Mouse (Mus musculus) forebrain, embryonic 14.5 days (tissue): ENCODE measurements around the gene Kmt5b. TPM values are rescaled to one million over a fixed set of nuclear protein-coding genes. Genes with fewer than 3 reads are reported as not detected.

Source experiments
- ATAC-seq: fragments of 200-750 bp; cut with Nextera tagmentation; 2 replicates; pipeline ENCODE4 v1.8.0; 2017; ENCODE audit warnings: mild to moderate bottlenecking, moderate library complexity
- DNase-seq: peaks from one replicate; pipeline ENCODE4 v3.0.0-alpha.2; 2015; ENCODE audit warnings: low spot score
- H3K27ac ChIP-seq: fragments of 300-500 bp; sonication (generic); 2 replicates; pipeline ENCODE4 v1.5.1; 2014; ENCODE audit warnings: low read depth, mild to moderate bottlenecking, control low read depth, low read length, moderate library complexity
- H3K27me3 ChIP-seq: fragments of 300-500 bp; sonication (generic); replicated peaks from 2 replicates; pipeline ENCODE4 v1.6.1; 2014; ENCODE audit warnings: low read length, control low read depth, mixed read lengths; ENCODE audit not compliant: control insufficient read depth, insufficient read depth
- H3K36me3 ChIP-seq: fragments of 300-500 bp; sonication (generic); 2 replicates; pipeline ENCODE4 v1.6.1; 2014; ENCODE audit warnings: low read length, control low read depth; ENCODE audit not compliant: control insufficient read depth, insufficient read depth
- H3K4me1 ChIP-seq: fragments of 300-500 bp; sonication (generic); 2 replicates; pipeline ENCODE4 v1.6.1; 2014; ENCODE audit warnings: antibody characterized with exemption, low read length, control low read depth; ENCODE audit not compliant: control insufficient read depth, insufficient read depth
- H3K4me2 ChIP-seq: fragments of 300-500 bp; sonication (generic); 2 replicates; pipeline ENCODE4 v1.6.1; 2014; ENCODE audit warnings: mild to moderate bottlenecking, control low read depth, low read length
- H3K4me3 ChIP-seq: fragments of 300-500 bp; sonication (generic); 2 replicates; pipeline ENCODE4 v1.5.1; 2014; ENCODE audit warnings: low read depth, low read length, control low read depth
- H3K9ac ChIP-seq: fragments of 300-500 bp; sonication (generic); 2 replicates; pipeline ENCODE4 v1.6.1; 2014; ENCODE audit warnings: mild to moderate bottlenecking, low read length, control low read depth, moderate library complexity
- H3K9me3 ChIP-seq: fragments of 300-500 bp; sonication (generic); replicated peaks from 2 replicates; pipeline ENCODE4 v1.6.1; 2016; ENCODE audit warnings: low read length, control low read depth, mixed read lengths; ENCODE audit not compliant: control insufficient read depth
- WGBS: fragments of 180-500 bp; shearing (Covaris S2); extraction: QIAGEN DNeasy Blood & Tissue Kit; methylation state at CpG from one replicate; pipeline ENCODE4 v1.1.7; 2014; 5-methylcytosine and 5-hydroxymethylcytosine counted together
- polyA plus RNA-seq: library from polyadenylated mRNA; unstranded; fragments of >200 nt; fragmentation: Nextera tagmentation; extraction: Ambion mirVana; gene quantifications from 2 replicates; pipeline ENCODE4 v1.2.1, GENCODE M21; 2014

The Kmt5b gene
- polyA plus RNA-seq, 1 experiment from 2014 or later = 32.8 TPM

DNA sequence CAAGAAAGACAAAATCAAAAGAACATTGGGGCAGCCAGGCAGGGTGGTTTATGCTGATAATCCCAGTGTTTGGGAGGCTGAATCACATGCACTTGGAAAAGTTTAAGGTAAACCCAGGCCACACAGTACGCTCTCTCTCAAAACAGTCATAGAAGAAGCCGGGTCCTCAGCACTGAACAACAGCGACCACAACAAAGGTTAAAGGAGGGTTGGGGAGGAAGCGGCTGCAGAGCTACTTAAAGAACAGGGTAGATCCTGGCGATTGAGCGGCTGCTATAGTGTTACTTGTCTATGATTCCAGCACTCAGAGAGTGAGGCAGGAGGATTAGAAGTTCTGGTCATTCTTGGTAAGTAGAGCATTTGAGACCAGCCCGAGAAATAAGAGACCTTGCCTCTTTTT lies 38.3 kb downstream of the Kmt5b start:
- no peaks in the 10 kb centered on the region for H3K27me3 ChIP-seq
- H3K9me3 ChIP-seq = no peaks in the 10 kb centered on the region
- H3K27ac ChIP-seq = no peak overlapping the region
- H3K4me2 ChIP-seq = no peak overlapping the region
- 88% methylated on average over 7 of the region's 7 CpGs for WGBS
- DNase-seq (no peak), ATAC-seq (no peak)
- no peak overlapping the region for H3K4me3 ChIP-seq
- no peak overlapping the region for H3K9ac ChIP-seq
- peaks cover 92% of the 10 kb centered on the region for H3K36me3 ChIP-seq
- no peaks in the 10 kb centered on the region for H3K4me1 ChIP-seq

DNA sequence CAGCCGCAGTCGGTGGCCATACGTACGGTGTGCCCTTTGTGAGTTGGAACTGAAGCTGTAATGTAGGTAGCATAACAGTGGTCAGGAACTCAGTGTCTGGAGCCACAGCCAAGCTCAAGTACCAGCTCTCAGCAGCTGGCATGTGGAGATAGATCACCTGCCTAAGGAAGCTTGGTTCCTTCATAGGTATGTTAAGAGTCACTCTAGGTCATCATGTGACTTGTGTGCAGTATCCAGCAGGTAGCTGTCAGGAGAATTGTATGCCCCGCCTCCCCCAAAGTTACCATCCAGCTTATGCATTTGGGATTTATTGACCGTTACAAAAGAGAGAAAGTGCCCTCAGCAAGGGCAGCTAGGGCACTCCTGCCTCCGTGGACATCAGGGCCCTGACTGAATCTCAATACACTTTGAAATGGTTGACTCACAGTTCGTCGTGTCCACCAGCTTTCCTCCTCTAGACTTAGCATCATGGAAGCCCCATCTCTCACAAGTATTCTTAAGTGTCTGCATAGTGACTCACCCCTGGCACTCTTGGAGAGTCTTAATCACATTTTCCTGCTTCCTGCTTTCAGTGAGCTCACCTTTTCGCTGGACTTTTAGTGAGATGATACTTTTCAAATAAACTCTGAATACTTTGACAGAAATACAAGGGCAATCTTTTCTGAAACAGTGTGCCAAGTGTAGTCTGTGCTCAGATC lies 43.5 kb downstream of the Kmt5b start:
- Histone ChIP-seq H3K4me1 (no peaks in the 10 kb centered on the region), H3K9ac (no peak overlapping the region), H3K9me3 (no peaks in the 10 kb centered on the region), H3K27ac (no peak overlapping the region), H3K4me3 (no peak overlapping the region), H3K36me3 (peaks cover 83% of the 10 kb centered on the region), H3K4me2 (no peak overlapping the region), H3K27me3 (no peaks in the 10 kb centered on the region)
- ATAC-seq (no peak), DNase-seq (no peak)
- 96% methylated on average over 10 of the region's 10 CpGs for WGBS

DNA sequence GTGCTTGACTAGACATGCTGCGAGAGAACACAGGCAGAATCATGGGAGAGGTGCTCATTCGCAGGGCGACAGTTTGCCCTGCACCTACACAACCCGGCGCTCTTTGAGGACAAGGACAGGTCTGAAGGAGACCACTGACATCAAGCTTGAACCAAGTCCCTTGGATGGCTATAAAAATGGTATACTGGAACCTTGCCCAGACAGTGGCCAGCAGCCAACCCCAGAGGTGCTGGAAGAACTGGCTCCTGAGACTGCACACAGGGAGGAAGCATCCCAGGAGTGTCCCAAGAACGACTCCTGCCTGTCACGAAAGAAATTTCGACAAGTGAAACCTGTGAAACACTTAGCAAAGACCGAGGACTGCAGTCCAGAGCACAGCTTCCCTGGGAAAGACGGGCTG lies 47.2 kb downstream of the Kmt5b start:
- DNase-seq = no peak
- peaks cover 65% of the 10 kb centered on the region for H3K36me3 ChIP-seq

DNA sequence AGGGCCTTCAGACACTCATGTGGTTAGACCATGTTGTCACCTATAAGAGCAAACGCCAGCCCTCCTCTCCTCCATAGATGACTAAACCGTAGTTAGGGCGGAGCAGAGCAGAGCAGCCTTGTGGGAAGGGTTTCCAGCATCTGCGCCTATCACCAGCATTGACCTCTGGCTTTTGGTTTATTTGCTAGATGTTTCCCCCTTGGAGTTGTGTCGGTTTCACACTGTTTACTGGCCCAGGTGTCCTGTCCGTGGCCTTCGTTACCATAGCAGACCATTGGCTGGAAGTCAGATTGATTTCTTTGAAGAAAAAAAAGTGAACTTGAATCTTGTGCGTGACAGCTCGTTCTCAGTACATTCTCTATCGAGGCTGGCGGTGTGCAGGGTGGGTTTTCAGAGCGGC lies 48.6 kb downstream of the Kmt5b start:
- H3K9ac ChIP-seq = no peak overlapping the region
- no peak overlapping the region for H3K27ac ChIP-seq
- no peaks in the 10 kb centered on the region for H3K27me3 ChIP-seq
- peaks cover 51% of the 10 kb centered on the region for H3K36me3 ChIP-seq
- no peak for ATAC-seq
- DNase-seq = no peak
- no peak overlapping the region for H3K4me3 ChIP-seq
- 90% methylated on average over 12 of the region's 12 CpGs for WGBS
- no peaks in the 10 kb centered on the region for H3K9me3 ChIP-seq
- no peaks in the 10 kb centered on the region for H3K4me1 ChIP-seq
- H3K4me2 ChIP-seq = no peak overlapping the region

More for the DNA sequence above, 47.2 kb downstream of the Kmt5b start:
- Histone ChIP-seq H3K27me3 (no peaks in the 10 kb centered on the region), H3K4me3 (no peak overlapping the region), H3K4me1 (no peaks in the 10 kb centered on the region), H3K9me3 (no peaks in the 10 kb centered on the region), H3K27ac (no peak overlapping the region), H3K9ac (no peak overlapping the region), H3K4me2 (no peak overlapping the region)
- no peak for ATAC-seq
- WGBS = 91% methylated on average over 10 of the region's 10 CpGs

DNA sequence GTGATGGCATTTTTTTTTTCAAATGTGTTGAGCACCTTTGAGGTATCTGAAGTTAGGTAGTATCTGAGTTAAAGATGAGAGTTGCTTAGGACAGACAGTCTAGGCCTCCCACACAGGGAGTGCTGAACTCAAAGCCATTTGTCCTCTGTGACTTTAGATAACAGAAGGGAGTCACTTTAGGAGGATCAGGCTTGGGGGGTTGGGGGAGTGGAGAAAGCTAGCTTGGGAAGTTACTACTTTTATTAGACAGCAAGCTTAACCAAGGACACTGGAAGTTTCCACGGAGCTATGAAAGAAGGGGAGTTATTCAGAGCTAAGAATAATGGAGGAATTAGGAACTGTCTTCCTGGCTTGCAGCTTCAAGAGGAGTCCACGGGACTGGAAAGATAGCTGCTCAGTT lies 51.9 kb downstream of the Kmt5b start:
- H3K9ac ChIP-seq = no peak overlapping the region
- H3K4me3 ChIP-seq = no peak overlapping the region
- no peaks in the 10 kb centered on the region for H3K27me3 ChIP-seq
- H3K27ac ChIP-seq = no peak overlapping the region
- no peaks in the 10 kb centered on the region for H3K4me1 ChIP-seq
- no peaks in the 10 kb centered on the region for H3K9me3 ChIP-seq
- DNase-seq (no peak), ATAC-seq (no peak)
- 58% methylated on average over 2 of the region's 2 CpGs for WGBS
- H3K4me2 ChIP-seq = no peak overlapping the region
- peaks cover 35% of the 10 kb centered on the region for H3K36me3 ChIP-seq

DNA sequence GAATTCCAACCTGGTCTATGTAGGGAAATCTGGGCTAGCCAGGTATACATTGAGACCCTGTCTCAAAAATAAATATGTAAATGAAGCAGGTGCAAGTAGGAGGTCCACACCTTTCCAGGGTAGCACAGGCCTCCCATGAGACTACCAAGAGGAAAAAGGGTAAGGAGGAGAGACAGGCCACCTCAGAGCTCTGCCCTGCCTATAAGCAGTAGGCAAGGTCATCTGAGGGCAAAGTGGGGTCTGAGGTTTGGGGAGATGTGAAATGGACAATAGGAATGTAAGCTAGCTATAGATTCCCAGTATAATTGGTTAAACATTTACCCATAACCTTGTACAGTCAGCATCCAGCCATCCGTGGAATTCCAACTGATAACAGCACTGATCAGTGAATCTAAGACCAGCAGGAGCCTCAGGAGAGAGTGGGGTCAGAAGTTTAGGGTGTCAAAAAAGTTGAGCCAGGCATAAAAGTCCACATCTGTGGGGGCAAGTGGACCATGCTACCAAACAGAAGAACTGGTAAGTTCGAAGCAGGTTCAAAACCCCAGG lies 52.8 kb downstream of the Kmt5b start:
- H3K36me3 ChIP-seq = peaks cover 26% of the 10 kb centered on the region
- WGBS = 98% methylated on average over 2 of the region's 2 CpGs
- H3K27ac ChIP-seq = no peak overlapping the region
- no peak overlapping the region for H3K9ac ChIP-seq
- H3K27me3 ChIP-seq = no peaks in the 10 kb centered on the region
- no peaks in the 10 kb centered on the region for H3K4me1 ChIP-seq
- H3K4me3 ChIP-seq = no peak overlapping the region
- ATAC-seq = no peak
- DNase-seq = no peak
- H3K9me3 ChIP-seq = no peaks in the 10 kb centered on the region
- no peak overlapping the region for H3K4me2 ChIP-seq

DNA sequence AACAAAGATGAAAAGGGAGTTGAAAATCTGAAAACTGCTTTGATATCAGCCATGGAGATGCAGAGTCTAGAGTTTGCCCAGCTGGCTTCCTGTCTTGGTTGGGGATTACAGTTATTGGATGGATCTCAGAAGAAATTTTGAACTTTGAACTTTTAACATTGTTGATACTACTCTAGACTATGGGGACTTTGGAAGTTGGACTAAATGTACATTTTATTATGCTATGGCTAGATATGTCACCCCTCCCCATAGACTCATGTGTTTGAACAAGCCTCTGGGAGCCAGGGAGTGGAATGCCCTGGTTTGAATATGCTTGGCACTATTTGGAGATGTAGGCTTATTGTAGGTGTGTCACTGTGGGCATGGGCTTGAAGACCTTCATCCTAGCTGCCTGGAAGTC lies 57.8 kb downstream of the Kmt5b start:
- DNase-seq (no peak), ATAC-seq (no peak)

DNA sequence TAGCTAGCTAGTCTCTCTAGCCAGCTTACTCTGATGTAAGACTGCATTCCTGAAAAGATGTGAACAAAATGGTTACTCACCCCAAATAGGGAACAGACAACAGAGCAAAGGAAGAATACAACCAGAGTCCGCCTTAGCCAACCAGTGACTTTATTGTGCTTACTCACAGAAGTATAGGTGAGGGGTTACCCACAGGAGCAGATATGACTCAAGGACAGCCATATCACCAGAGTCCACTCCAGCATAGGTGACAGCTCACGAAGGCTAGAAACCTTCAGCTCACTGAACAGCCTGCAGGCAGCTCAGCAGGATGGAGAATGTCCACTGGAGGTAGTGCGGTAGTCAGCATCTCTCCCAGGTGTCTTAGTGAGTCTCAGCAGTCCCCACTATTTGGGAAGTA lies 62.6 kb downstream of the Kmt5b start:
- H3K9ac ChIP-seq = no peak overlapping the region
- H3K27me3 ChIP-seq = no peaks in the 10 kb centered on the region
- no peak overlapping the region for H3K4me3 ChIP-seq
- DNase-seq = no peak
- 77% methylated on average over 3 of the region's 3 CpGs for WGBS
- H3K36me3 ChIP-seq = no peaks in the 10 kb centered on the region
- H3K9me3 ChIP-seq = no peaks in the 10 kb centered on the region
- H3K4me1 ChIP-seq = no peaks in the 10 kb centered on the region
- no peak for ATAC-seq
- no peak overlapping the region for H3K27ac ChIP-seq
- H3K4me2 ChIP-seq = no peak overlapping the region

More for the DNA sequence above, 57.8 kb downstream of the Kmt5b start:
- H3K36me3 ChIP-seq = no peaks in the 10 kb centered on the region
- H3K4me3 ChIP-seq = no peak overlapping the region
- H3K9ac ChIP-seq = no peak overlapping the region
- H3K4me2 ChIP-seq = no peak overlapping the region
- H3K9me3 ChIP-seq = no peaks in the 10 kb centered on the region
- no peaks in the 10 kb centered on the region for H3K4me1 ChIP-seq
- no peak overlapping the region for H3K27ac ChIP-seq
- no peaks in the 10 kb centered on the region for H3K27me3 ChIP-seq

DNA sequence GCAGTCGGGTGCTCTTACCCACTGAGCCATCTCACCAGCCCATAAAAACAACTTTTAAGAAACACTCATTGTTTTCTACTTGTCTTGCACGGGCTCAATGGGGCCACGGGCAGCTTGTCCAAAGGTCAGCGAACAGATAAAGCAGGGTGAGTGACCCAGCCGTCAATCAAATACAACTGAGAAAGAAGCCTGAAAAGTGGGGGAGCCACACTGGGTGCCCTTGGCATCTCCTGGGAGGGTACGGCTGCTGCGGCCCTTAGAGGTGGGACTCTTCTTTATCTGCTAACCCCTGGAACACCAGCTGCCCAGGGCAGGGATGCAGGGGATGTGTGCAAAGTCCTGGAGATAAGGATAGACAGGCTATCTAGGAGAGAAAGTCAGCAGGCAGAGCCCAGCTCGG lies 64.5 kb downstream of the Kmt5b start:
- no peaks in the 10 kb centered on the region for H3K9me3 ChIP-seq
- no peak overlapping the region for H3K9ac ChIP-seq
- DNase-seq = no peak
- H3K36me3 ChIP-seq = no peaks in the 10 kb centered on the region
- no peak overlapping the region for H3K27ac ChIP-seq
- no peaks in the 10 kb centered on the region for H3K4me1 ChIP-seq
- no peak overlapping the region for H3K4me2 ChIP-seq
- no peak for ATAC-seq
- H3K27me3 ChIP-seq = no peaks in the 10 kb centered on the region
- 79% methylated on average over 8 of the region's 8 CpGs for WGBS
- H3K4me3 ChIP-seq = no peak overlapping the region
